13 mouse cellular contexts compared by ENCODE assay signal in genomic region chr17:29044146-29044924, GRCm38 (mm10). TPM values are rescaled to one million over a fixed set of nuclear protein-coding genes. Genes with fewer than 3 reads are reported as not detected.
DNase-seq lines count a peak whose midpoint lies in the region; ATAC-seq and TF ChIP-seq lines count a peak whose summit lies in the region.
"Had no signal": no experiment of that assay in that cellular context is flagged by ENCODE, and none has a peak within 500 bp of the region (broad histone marks: within the 10 kb centered on the region; RNA-seq: fewer than 3 reads in every experiment).

No protein-coding gene starts in this region.

- 87% methylated on average over 6 of the region's 6 CpGs for WGBS in forebrain, embryonic 15.5 days
- 85% methylated on average over 6 of the region's 6 CpGs for WGBS in forebrain, embryonic 12.5 days
- 87% methylated on average over 6 of the region's 6 CpGs for WGBS in intestine, embryonic 15.5 days
- WGBS in intestine, postnatal 0 days, result 78% methylated on average over 6 of the region's 6 CpGs
- 83% methylated on average over 6 of the region's 6 CpGs for WGBS in liver, embryonic 12.5 days (ENCODE audit: insufficient replicate concordance)
- WGBS in thymus, adult 2 months, result 88% methylated on average over 6 of the region's 6 CpGs

- peak overlapping the region; percentile 38; the same call in 1 of the 2 replicates for H3K27ac ChIP-seq in forebrain, embryonic 15.5 days (replicated peaks)
- no peak overlapping the region for H3K27ac ChIP-seq in forebrain, embryonic 12.5 days
- no peak overlapping the region for H3K27ac ChIP-seq in intestine, embryonic 15.5 days
- no peak overlapping the region for H3K27ac ChIP-seq in intestine, postnatal 0 days (ENCODE audit: low read depth, low read length)
- no peak overlapping the region for H3K27ac ChIP-seq in liver, embryonic 12.5 days
- no peak overlapping the region for H3K27ac ChIP-seq in thymus, adult 2 months (ENCODE audit: control insufficient read depth, insufficient read depth, low read length)
- H3K27ac ChIP-seq: embryonic facial prominence, embryonic 12.5 days; hindbrain, embryonic 15.5 days; limb, embryonic 13.5 days had no signal

- no peak for TF ChIP-seq CTCF in intestine, postnatal 0 days (IDR thresholded peaks at IDR 0.05; ENCODE audit: low read depth)
- TF ChIP-seq CTCF in thymus, adult 2 months (IDR thresholded peaks at IDR 0.05; ENCODE audit: borderline replicate concordance, control insufficient read depth, extremely low read depth, insufficient read depth, low read length, poor library complexity), result no peak

- DNase-seq in A20 (ENCODE audit: low read depth, low spot score), result peak; percentile 34
- no peak for DNase-seq in layer of hippocampus, adult 18-20 months (ENCODE audit: low spot score in 2 of 2)
- DNase-seq in thymus, adult 2 months, result no peak
- DNase-seq: adrenal gland, postnatal 25 days; kidney, postnatal 14 days had no signal

- no peak for ATAC-seq in forebrain, embryonic 15.5 days (replicated peaks)
- ATAC-seq in forebrain, embryonic 12.5 days (ENCODE audit: low FRiP score), result no peak
- ATAC-seq in intestine, embryonic 15.5 days, result peak; percentile 18; the same call in 1 of the 2 replicates
- no peak for ATAC-seq in intestine, postnatal 0 days
- ATAC-seq in liver, embryonic 12.5 days, result 0 out of 2 replicates have a peak, but pooled peaks have one; percentile 8

- no peak overlapping the region for H3K4me3 ChIP-seq in forebrain, embryonic 15.5 days
- no peak overlapping the region for H3K4me3 ChIP-seq in forebrain, embryonic 12.5 days (replicated peaks)
- no peak overlapping the region for H3K4me3 ChIP-seq in intestine, embryonic 15.5 days (replicated peaks)
- no peak overlapping the region for H3K4me3 ChIP-seq in intestine, postnatal 0 days (ENCODE audit: low read depth, low read length)
- no peak overlapping the region for H3K4me3 ChIP-seq in liver, embryonic 12.5 days
- no peak overlapping the region for H3K4me3 ChIP-seq in thymus, adult 2 months (ENCODE audit: control insufficient read depth, insufficient read depth, low read length)
- H3K4me3 ChIP-seq: embryonic facial prominence, embryonic 12.5 days; hindbrain, embryonic 15.5 days; limb, embryonic 13.5 days had no signal

- peaks cover 74% of the 10 kb centered on the region for H3K36me3 ChIP-seq in forebrain, embryonic 15.5 days
- peaks cover 78% of the 10 kb centered on the region for H3K36me3 ChIP-seq in forebrain, embryonic 12.5 days (replicated peaks)
- peaks cover 38% of the 10 kb centered on the region for H3K36me3 ChIP-seq in intestine, embryonic 15.5 days
- H3K36me3 ChIP-seq in intestine, postnatal 0 days (ENCODE audit: control insufficient read depth, insufficient read depth), result peaks cover 62% of the 10 kb centered on the region
- H3K36me3 ChIP-seq in liver, embryonic 12.5 days, result peaks cover 85% of the 10 kb centered on the region
- H3K36me3 ChIP-seq in thymus, adult 2 months (ENCODE audit: control insufficient read depth, insufficient read depth, low read length), result peaks cover 62% of the 10 kb centered on the region

- no peak for TF ChIP-seq POLR2A in thymus, adult 2 months (IDR thresholded peaks at IDR 0.05; ENCODE audit: control insufficient read depth, extremely low read depth, insufficient read depth, low read length, poor library complexity)

- no peak overlapping the region for H3K9ac ChIP-seq in forebrain, embryonic 15.5 days (replicated peaks)
- H3K9ac ChIP-seq in forebrain, embryonic 12.5 days, result no peak overlapping the region
- no peak overlapping the region for H3K9ac ChIP-seq in intestine, embryonic 15.5 days
- H3K9ac ChIP-seq in intestine, postnatal 0 days (ENCODE audit: low read depth, low read length), result no peak overlapping the region
- H3K9ac ChIP-seq in liver, embryonic 12.5 days, result no peak overlapping the region
- H3K9ac ChIP-seq: embryonic facial prominence, embryonic 12.5 days; hindbrain, embryonic 15.5 days; limb, embryonic 13.5 days had no signal

- H3K27me3 ChIP-seq in forebrain, embryonic 15.5 days, result no peaks in the 10 kb centered on the region
- no peaks in the 10 kb centered on the region for H3K27me3 ChIP-seq in forebrain, embryonic 12.5 days
- no peaks in the 10 kb centered on the region for H3K27me3 ChIP-seq in intestine, embryonic 15.5 days (replicated peaks)
- H3K27me3 ChIP-seq in intestine, postnatal 0 days (replicated peaks; ENCODE audit: control insufficient read depth, insufficient read depth, low read length), result no peaks in the 10 kb centered on the region
- no peaks in the 10 kb centered on the region for H3K27me3 ChIP-seq in liver, embryonic 12.5 days (replicated peaks)
- no peaks in the 10 kb centered on the region for H3K27me3 ChIP-seq in thymus, adult 2 months (ENCODE audit: control insufficient read depth, insufficient read depth, low read length)
- H3K27me3 ChIP-seq: embryonic facial prominence, embryonic 12.5 days; hindbrain, embryonic 15.5 days; limb, embryonic 13.5 days had no signal

- peaks cover 19% of the 10 kb centered on the region for H3K4me1 ChIP-seq in forebrain, embryonic 15.5 days
- peaks cover 9% of the 10 kb centered on the region; the same call in 1 of the 2 replicates for H3K4me1 ChIP-seq in forebrain, embryonic 12.5 days
- H3K4me1 ChIP-seq in intestine, embryonic 15.5 days (replicated peaks), result peaks cover 8% of the 10 kb centered on the region; the same call in 1 of the 2 replicates
- no peaks in the 10 kb centered on the region for H3K4me1 ChIP-seq in intestine, postnatal 0 days (replicated peaks; ENCODE audit: control insufficient read depth, insufficient read depth, low read length)
- peaks cover 19% of the 10 kb centered on the region for H3K4me1 ChIP-seq in liver, embryonic 12.5 days
- peaks cover 4% of the 10 kb centered on the region for H3K4me1 ChIP-seq in thymus, adult 2 months (replicated peaks; ENCODE audit: control insufficient read depth, insufficient read depth, low read length)
- H3K4me1 ChIP-seq: embryonic facial prominence, embryonic 12.5 days had no signal

- H3K4me2 ChIP-seq in forebrain, embryonic 15.5 days (replicated peaks), result no peak overlapping the region
- no peak overlapping the region for H3K4me2 ChIP-seq in forebrain, embryonic 12.5 days
- H3K4me2 ChIP-seq in intestine, embryonic 15.5 days (replicated peaks), result no peak overlapping the region
- no peak overlapping the region for H3K4me2 ChIP-seq in intestine, postnatal 0 days (replicated peaks; ENCODE audit: low read depth)
- H3K4me2 ChIP-seq in liver, embryonic 12.5 days, result no peak overlapping the region
- H3K4me2 ChIP-seq: embryonic facial prominence, embryonic 12.5 days; hindbrain, embryonic 15.5 days; limb, embryonic 13.5 days had no signal

- H3K9me3 ChIP-seq in forebrain, embryonic 15.5 days, result no peaks in the 10 kb centered on the region
- no peaks in the 10 kb centered on the region for H3K9me3 ChIP-seq in forebrain, embryonic 12.5 days
- H3K9me3 ChIP-seq in intestine, embryonic 15.5 days, result no peaks in the 10 kb centered on the region
- no peaks in the 10 kb centered on the region for H3K9me3 ChIP-seq in intestine, postnatal 0 days (ENCODE audit: control insufficient read depth)
- no peaks in the 10 kb centered on the region for H3K9me3 ChIP-seq in liver, embryonic 12.5 days (replicated peaks)
- H3K9me3 ChIP-seq: embryonic facial prominence, embryonic 12.5 days; hindbrain, embryonic 15.5 days; limb, embryonic 13.5 days had no signal

RNA-seq across cellular contexts. Expression of gene Srsf3, which starts 11.9 kb away (rescaled TPM):
- polyA plus RNA-seq in forebrain, embryonic 15.5 days (2015; fragmentation: Nextera tagmentation; extraction: Ambion mirVana), result 594 and 620 TPM in 2 replicates
- 852 and 860 TPM in 2 replicates for polyA plus RNA-seq in forebrain, embryonic 12.5 days (2016; fragmentation: Nextera tagmentation; extraction: Ambion mirVana)
- polyA plus RNA-seq in intestine, embryonic 15.5 days (2015; fragmentation: Nextera tagmentation; extraction: Ambion mirVana), result 485 and 544 TPM in 2 replicates
- polyA plus RNA-seq in intestine, postnatal 0 days (2015; fragmentation: Nextera tagmentation; extraction: Ambion mirVana), result 257 TPM in 2 replicates
- polyA plus RNA-seq in liver, embryonic 12.5 days (2016; fragmentation: Nextera tagmentation; extraction: Ambion mirVana), result 372 and 377 TPM in 2 replicates
- 100 to 1,000 TPM; 136 to 144 TPM for total RNA-seq in layer of hippocampus, adult 18-20 months (2021)
- polyA plus RNA-seq in thymus, adult 2 months (2012; rRNA removed), result 544 TPM in 2 replicates

RNA-seq across cellular contexts. Expression of gene Stk38, which starts 36.5 kb away (rescaled TPM):
- polyA plus RNA-seq in forebrain, embryonic 15.5 days (2015; fragmentation: Nextera tagmentation; extraction: Ambion mirVana), result 119 and 128 TPM in 2 replicates
- polyA plus RNA-seq in forebrain, embryonic 12.5 days (2016; fragmentation: Nextera tagmentation; extraction: Ambion mirVana), result 149 and 154 TPM in 2 replicates
- 90.0 and 90.7 TPM in 2 replicates for polyA plus RNA-seq in intestine, embryonic 15.5 days (2015; fragmentation: Nextera tagmentation; extraction: Ambion mirVana)
- 51.5 and 59.5 TPM in 2 replicates for polyA plus RNA-seq in intestine, postnatal 0 days (2015; fragmentation: Nextera tagmentation; extraction: Ambion mirVana)
- polyA plus RNA-seq in liver, embryonic 12.5 days (2016; fragmentation: Nextera tagmentation; extraction: Ambion mirVana), result 56.7 and 58.2 TPM in 2 replicates
- total RNA-seq in layer of hippocampus, adult 18-20 months (2021), result 10 to 100 TPM; 41.2 to 43.2 TPM
- 196 TPM in 2 replicates for polyA plus RNA-seq in thymus, adult 2 months (2012; rRNA removed)

RNA-seq across cellular contexts. Expression of gene Cdkn1a, which starts 46.4 kb away (rescaled TPM):
- polyA plus RNA-seq in forebrain, embryonic 15.5 days (2015; fragmentation: Nextera tagmentation; extraction: Ambion mirVana), result 39.2 and 39.4 TPM in 2 replicates
- 29.6 and 34.0 TPM in 2 replicates for polyA plus RNA-seq in forebrain, embryonic 12.5 days (2016; fragmentation: Nextera tagmentation; extraction: Ambion mirVana)
- polyA plus RNA-seq in intestine, embryonic 15.5 days (2015; fragmentation: Nextera tagmentation; extraction: Ambion mirVana), result 92.2 and 98.3 TPM in 2 replicates
- 74.9 and 88.3 TPM in 2 replicates for polyA plus RNA-seq in intestine, postnatal 0 days (2015; fragmentation: Nextera tagmentation; extraction: Ambion mirVana)
- polyA plus RNA-seq in liver, embryonic 12.5 days (2016; fragmentation: Nextera tagmentation; extraction: Ambion mirVana), result 8.3 and 9.6 TPM in 2 replicates
- total RNA-seq in layer of hippocampus, adult 18-20 months (2021), result 10 to 100 TPM; 21.3 to 24.7 TPM
- polyA plus RNA-seq in thymus, adult 2 months (2012; rRNA removed), result 28.4 and 31.1 TPM in 2 replicates

Comparison
In these comparisons a context has a peak if more than half of its experiments do, and no peak if none do; other contexts are left out.
1. ATAC-seq: peak in intestine, embryonic 15.5 days (single experiment) and liver, embryonic 12.5 days (single experiment); none in forebrain, embryonic 15.5 days (single experiment), forebrain, embryonic 12.5 days (single experiment) and intestine, postnatal 0 days (single experiment).